Mouse (Mus musculus): ENCODE data around the gene S1pr4.

- TF ChIP-seq POLR2A (IDR thresholded peaks at IDR 0.05; ENCODE audit: low read depth, low read length) (no peak), CTCF (IDR thresholded peaks at IDR 0.05; ENCODE audit: borderline replicate concordance, insufficient read depth, low read length) (no peak)
Measured at GRCm38 (mm10) chr10:81460471-81460870, 39.5 kb downstream of the S1pr4 start.

Data from embryonic fibroblast, embryonic 13.5 days (primary cell).